Mouse (Mus musculus) liver, embryonic 14.5 days (tissue): Measurements from ENCODE around the gene Znrf1.

ENCODE experiments used
- CTCF ChIP-seq: IDR thresholded peaks from 2 replicates; pipeline ENCODE4 v1.5.1; 2016; ENCODE audit warnings: antibody characterized with exemption, low read depth, control low read depth
- EP300 ChIP-seq: IDR thresholded peaks from 2 replicates; pipeline ENCODE4 v1.6.1; 2016; ENCODE audit warnings: antibody characterized with exemption, low read depth

DNA sequence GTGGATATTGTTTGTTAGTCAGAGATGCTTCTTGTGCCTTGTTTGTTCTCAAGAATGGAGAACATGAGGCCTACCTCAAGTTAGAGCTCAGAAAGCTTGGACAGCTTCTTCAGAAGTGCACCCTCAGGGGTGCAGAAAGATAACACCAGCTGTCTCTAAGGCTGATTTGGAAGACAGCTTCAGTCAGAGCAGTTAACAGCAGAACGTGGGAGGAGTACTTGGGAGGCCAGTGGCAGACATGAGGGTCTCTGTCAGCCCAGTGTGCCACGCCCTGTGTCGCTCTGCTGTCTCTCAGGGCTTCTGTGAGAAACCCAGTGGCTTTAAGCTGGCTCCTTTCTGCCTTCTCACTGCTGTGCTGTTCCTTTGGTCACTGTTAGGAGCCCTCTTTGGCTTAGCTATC lies 32.1 kb downstream of the Znrf1 start:
- TF ChIP-seq CTCF: no peak
- TF ChIP-seq EP300: 0 out of 2 replicates have a peak, but pooled peaks have one; percentile 53
